Mouse (Mus musculus) megakaryocyte, embryonic 14.5 days (primary cell): ENCODE results near the gene Pfdn6. TPM values are rescaled to one million over a fixed set of nuclear protein-coding genes. Genes with fewer than 3 reads are reported as not detected.

Source experiments
- H3K27me3 ChIP-seq: replicated peaks from 2 replicates; pipeline ENCODE3; 2012; ENCODE audit warnings: inconsistent platforms
- H3K36me3 ChIP-seq: replicated peaks from 2 replicates; pipeline ENCODE3; 2012; ENCODE audit warnings: low read length, inconsistent platforms, mixed read lengths
- H3K4me1 ChIP-seq: 2 replicates; pipeline ENCODE4 v1.6.1; 2012; ENCODE audit warnings: inconsistent platforms
- H3K4me3 ChIP-seq: replicated peaks from 2 replicates; pipeline ENCODE3; 2012; ENCODE audit warnings: moderate library complexity, mild to moderate bottlenecking, inconsistent platforms
- H3K9me3 ChIP-seq: 2 replicates; pipeline ENCODE4 v1.6.1; 2012; ENCODE audit warnings: inconsistent platforms
- FLI1 ChIP-seq: IDR thresholded peaks from 2 replicates; pipeline ENCODE4 v1.6.1; 2012; ENCODE audit warnings: low read length, inconsistent platforms, mixed read lengths
- GATA1 ChIP-seq: IDR thresholded peaks from 3 replicates; pipeline ENCODE4 v1.6.1; 2012; ENCODE audit warnings: mixed read lengths, low read length, inconsistent platforms, borderline replicate concordance
- polyA plus RNA-seq: library from polyadenylated mRNA; stranded (reverse); fragments of >175 nt; gene quantifications from 2 replicates; pipeline ENCODE4 v1.2.3, GENCODE M21; 2012; ENCODE audit warnings: low replicate concordance; ENCODE audit not compliant: insufficient read depth

Gene Pfdn6
- polyA plus RNA-seq, 1 experiment, result 269 TPM

DNA sequence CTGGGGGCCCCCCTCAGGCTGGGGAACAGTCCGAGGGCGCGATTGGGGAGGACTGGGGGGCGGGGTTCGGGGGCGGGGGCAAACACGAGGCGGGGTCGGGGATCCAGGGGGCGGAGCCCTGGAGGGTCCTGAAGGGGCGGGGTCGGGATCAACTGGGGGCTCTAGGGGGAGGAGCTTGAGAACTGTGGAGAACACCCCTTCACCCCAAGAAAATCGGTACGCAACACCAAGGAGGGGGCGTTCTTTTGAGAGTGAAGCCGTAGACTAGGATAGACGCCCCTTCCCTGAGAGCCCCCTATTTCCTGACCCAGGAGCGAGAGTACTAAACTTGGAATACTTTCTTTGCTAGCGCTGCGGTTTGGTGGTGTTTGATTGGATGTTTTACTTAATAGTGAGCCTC is 23.8 kb downstream of the Pfdn6 start:
- peaks cover 65% of the 10 kb centered on the region for H3K36me3 ChIP-seq
- peaks cover 77% of the 10 kb centered on the region for H3K4me1 ChIP-seq
- H3K27me3 ChIP-seq, result no peaks in the 10 kb centered on the region
- TF ChIP-seq FLI1 (no peak), GATA1 (no peak)
- 0 out of 2 replicates have a peak, but pooled peaks cover 5% of the 10 kb centered on the region for H3K9me3 ChIP-seq
- peak overlapping the region; percentile 93 for H3K4me3 ChIP-seq

DNA sequence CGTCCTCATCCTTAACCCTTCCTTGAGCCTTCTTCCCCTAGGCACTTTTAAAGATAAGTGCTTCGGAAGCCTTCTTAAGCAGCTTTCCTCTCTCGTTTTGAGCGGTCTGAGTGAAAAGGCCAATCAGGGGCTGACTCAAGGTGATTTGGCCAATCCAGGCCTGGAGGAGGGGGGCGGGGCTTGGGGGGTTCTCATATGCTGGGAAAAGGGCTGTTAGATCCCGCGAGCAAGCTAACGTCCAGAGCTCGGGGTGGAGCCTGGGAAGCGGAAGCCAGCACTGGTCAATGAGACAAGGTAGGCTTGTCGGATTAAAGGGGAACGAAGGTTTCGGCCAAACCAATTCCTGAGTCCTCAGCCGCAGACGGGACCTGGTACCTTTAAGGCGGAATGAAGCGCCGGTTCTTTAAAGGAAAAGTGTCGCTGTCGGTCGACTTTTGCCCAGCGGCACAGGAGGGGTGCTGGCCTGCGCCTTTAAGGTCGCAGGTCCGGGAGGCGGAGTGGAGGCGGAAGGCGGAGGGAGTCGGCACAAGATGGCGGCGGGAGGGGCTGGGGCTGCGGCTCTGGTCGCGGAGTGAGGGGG is 24.4 kb downstream of the Pfdn6 start, which contains the start of the genes Tapbp and Zbtb22:
TSS of gene Tapbp (plus strand) at position 229 of the 580 bp plus-strand sequence.
TSS of gene Zbtb22 (plus strand) at position 234 of the 580 bp plus-strand sequence.
- peaks cover 77% of the 10 kb centered on the region for H3K4me1 ChIP-seq
- peaks cover 65% of the 10 kb centered on the region for H3K36me3 ChIP-seq
- H3K4me3 ChIP-seq, result peak within 1 kb of the TSS; percentile 93
- no peaks in the 10 kb centered on the region for H3K27me3 ChIP-seq
- H3K9me3 ChIP-seq, result 0 out of 2 replicates have a peak, but pooled peaks cover 5% of the 10 kb centered on the region
- no peak for TF ChIP-seq GATA1
- TF ChIP-seq FLI1, result no peak

DNA sequence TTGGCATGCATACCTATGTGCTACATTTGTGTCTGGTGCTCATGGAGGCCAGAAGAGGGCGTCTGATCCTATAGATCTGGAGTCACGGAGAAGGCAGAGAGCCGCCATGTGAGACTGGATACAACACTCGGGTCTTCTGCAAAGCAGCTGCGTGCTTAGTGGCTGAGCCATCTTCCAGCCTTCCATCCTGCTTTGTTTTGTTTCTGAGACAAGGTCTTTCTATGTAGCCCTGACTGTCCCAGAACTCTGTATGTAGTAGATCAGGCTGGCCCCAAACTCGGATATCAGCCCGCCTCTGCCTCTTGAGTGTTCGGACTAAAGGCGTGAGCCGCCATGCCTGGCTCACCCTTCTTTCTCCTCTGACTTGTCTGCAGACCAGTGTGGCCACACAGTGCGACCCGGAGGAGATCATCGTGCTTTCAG is 25.2 kb downstream of the Pfdn6 start:
- Histone ChIP-seq H3K4me3 (peak overlapping the region; percentile 78), H3K4me1 (peaks cover 83% of the 10 kb centered on the region)

DNA sequence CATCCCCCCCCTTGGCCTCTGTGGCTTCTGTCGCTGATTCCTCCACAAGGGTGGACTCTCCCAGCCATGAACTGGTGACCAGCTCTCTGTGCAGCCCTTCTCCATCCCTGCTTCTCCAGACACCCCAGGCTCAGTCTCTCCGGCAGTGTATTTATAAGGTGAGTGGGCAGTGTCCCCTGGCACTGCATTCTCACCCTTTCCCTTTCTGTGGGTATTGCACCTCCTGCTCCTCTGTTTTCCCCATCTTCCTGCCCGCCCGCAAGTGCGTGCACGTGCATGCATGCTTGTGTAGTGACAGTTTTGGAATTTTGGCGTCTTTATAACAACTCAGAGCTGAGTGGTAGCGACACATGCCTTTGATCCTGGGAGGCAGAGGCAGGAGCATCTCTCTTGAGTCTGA is 26.2 kb downstream of the Pfdn6 start:
- Histone ChIP-seq H3K36me3 (peaks cover 69% of the 10 kb centered on the region), H3K4me3 (peak overlapping the region; percentile 18), H3K9me3 (0 out of 2 replicates have a peak, but pooled peaks cover 5% of the 10 kb centered on the region), H3K27me3 (no peaks in the 10 kb centered on the region), H3K4me1 (peaks cover 84% of the 10 kb centered on the region)
- no peak for TF ChIP-seq GATA1
- TF ChIP-seq FLI1, result no peak

More for the DNA sequence above, 25.2 kb downstream of the Pfdn6 start:
- no peaks in the 10 kb centered on the region for H3K27me3 ChIP-seq
- peaks cover 69% of the 10 kb centered on the region for H3K36me3 ChIP-seq
- TF ChIP-seq GATA1, result no peak
- no peak for TF ChIP-seq FLI1
- 0 out of 2 replicates have a peak, but pooled peaks cover 5% of the 10 kb centered on the region for H3K9me3 ChIP-seq

DNA sequence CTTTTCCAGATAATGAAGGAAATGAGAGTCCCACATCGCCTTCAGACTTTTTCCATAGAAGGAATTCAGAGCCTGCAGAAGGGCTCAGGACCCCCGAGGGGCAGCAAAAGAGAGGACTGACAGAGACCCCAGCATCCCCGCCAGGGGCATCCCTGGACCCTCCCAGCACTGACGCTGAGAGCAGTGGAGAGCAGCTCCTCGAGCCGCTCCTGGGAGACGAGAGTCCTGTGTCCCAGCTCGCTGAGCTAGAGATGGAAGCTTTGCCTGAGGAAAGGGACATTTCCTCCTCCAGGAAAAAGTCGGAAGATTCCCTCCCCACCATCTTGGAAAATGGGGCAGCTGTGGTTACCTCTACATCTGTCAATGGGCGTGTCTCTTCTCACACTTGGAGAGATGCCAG is 26.9 kb downstream of the Pfdn6 start:
- H3K4me1 ChIP-seq, result peaks cover 84% of the 10 kb centered on the region
- H3K36me3 ChIP-seq, result peaks cover 63% of the 10 kb centered on the region
- H3K4me3 ChIP-seq, result no peak overlapping the region
- no peak for TF ChIP-seq FLI1
- TF ChIP-seq GATA1, result no peak
- H3K27me3 ChIP-seq, result no peaks in the 10 kb centered on the region
- H3K9me3 ChIP-seq, result 0 out of 2 replicates have a peak, but pooled peaks cover 5% of the 10 kb centered on the region

DNA sequence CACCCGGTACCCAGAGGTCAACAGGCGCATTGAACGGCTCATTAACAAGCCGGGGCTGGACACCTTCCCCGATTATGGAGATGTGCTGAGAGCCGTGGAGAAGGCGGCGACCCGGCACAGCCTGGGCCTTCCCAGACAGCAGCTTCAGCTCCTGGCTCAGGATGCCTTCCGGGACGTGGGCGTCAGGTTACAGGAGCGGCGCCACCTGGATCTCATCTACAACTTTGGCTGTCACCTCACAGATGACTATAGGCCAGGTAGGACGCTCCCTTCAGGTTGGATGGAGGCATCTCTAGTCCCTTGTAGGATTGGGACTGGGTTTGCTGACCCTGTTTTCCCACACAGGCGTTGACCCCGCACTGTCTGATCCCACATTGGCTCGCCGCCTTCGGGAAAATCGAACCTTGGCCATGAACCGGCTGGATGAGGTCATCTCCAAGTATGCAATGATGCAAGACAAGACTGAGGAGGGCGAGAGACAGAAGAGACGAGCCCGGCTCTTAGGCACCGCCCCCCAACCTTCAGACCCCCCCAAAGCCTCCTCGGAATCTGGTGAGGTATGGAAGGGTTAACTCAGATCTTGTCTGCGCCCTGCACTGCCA is 28.2 kb downstream of the Pfdn6 start:
- Histone ChIP-seq H3K36me3 (peaks cover 50% of the 10 kb centered on the region), H3K4me3 (peak overlapping the region; percentile 10), H3K27me3 (no peaks in the 10 kb centered on the region), H3K4me1 (peaks cover 78% of the 10 kb centered on the region), H3K9me3 (no peaks in the 10 kb centered on the region)
- TF ChIP-seq GATA1 (no peak), FLI1 (no peak)

DNA sequence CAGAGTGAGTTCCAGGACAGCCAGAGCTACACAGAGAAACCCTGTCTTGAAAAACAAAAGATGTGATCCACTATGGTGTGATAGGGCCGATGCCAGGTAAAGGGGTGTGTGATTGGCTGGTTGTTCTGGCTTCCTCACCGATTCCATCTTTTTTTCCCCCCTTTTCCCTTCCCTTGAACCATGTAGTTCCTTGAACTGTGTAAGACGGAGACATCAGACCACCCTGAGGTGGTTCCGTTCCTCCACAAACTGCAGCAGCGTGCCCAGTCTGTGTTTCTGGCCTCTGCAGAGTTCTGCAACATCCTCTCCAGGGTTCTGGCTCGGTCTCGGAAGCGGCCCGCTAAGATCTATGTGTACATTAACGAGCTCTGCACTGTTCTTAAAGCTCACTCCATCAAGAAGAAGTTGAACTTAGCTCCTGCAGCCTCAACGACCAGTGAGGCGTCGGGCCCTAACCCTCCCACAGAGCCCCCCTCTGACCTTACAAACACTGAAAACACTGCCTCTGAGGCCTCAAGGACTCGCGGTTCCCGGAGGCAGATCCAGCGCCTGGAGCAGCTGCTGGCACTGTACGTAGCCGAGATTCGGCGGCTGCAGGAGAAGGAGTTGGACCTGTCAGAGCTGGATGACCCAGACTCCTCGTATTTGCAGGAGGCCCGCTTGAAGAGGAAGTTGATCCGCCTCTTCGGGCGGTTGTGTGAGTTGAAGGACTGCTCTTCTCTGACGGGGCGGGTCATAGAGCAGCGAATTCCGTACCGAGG is 28.9 kb downstream of the Pfdn6 start:
- Histone ChIP-seq H3K36me3 (peaks cover 47% of the 10 kb centered on the region), H3K4me1 (peaks cover 76% of the 10 kb centered on the region), H3K9me3 (no peaks in the 10 kb centered on the region), H3K4me3 (peak overlapping the region; percentile 10), H3K27me3 (no peaks in the 10 kb centered on the region)
- TF ChIP-seq FLI1, result no peak
- TF ChIP-seq GATA1, result no peak

DNA sequence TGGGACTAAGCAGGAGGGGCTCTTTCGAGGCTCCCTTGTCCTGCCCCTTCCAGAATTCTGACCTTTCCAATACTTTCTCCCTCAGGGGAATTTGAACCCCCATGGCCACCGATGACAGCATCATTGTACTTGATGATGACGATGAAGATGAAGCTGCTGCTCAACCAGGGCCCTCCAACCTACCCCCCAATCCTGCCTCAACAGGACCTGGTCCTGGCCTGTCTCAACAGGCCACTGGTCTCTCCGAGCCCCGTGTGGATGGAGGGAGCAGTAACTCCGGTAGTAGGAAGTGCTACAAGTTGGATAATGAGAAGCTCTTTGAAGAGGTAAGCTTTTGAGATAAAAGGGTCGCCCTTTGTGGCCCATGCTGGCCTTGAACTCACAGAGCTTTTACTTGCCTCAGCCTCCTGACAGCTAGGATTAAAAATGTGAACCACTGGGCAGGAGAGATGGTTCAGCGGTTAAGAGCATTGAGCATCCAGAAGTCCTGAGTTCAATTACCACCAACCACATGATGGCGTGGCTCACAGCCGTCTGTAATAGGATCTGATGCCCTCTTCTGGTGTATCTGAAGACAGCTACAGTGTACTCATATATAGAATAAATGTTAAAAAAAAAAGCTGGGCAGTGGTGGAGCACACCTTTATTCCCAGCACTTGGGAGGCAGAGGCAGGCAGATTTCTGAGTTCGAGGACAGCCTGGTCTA is 29.6 kb downstream of the Pfdn6 start:
- Histone ChIP-seq H3K9me3 (no peaks in the 10 kb centered on the region), H3K36me3 (peaks cover 47% of the 10 kb centered on the region), H3K4me3 (peak overlapping the region; percentile 92), H3K4me1 (peaks cover 75% of the 10 kb centered on the region), H3K27me3 (no peaks in the 10 kb centered on the region)
- TF ChIP-seq GATA1, result no peak
- no peak for TF ChIP-seq FLI1

DNA sequence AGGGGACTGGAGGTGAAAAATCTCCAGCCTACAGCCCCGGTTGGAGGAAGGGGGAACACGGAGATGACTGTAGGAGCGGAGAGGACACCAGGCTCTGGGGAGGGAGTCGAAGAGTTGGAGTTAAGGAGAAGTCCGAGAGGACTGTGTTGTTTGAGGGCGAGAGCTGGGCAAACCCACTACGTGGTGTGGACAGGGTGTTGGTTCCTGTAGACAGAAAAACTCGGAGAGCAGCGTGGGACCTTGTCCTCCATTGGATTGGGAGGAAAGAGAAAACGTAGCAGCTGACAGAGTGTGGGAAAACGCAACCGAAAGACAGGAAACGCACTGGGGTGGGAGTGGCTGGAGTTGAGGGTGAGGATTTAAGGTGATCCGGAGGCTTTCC is 30.3 kb downstream of the Pfdn6 start:
- Histone ChIP-seq H3K4me3 (peak overlapping the region; percentile 92), H3K27me3 (no peaks in the 10 kb centered on the region), H3K4me1 (peaks cover 68% of the 10 kb centered on the region), H3K9me3 (no peaks in the 10 kb centered on the region), H3K36me3 (peaks cover 43% of the 10 kb centered on the region)
- TF ChIP-seq FLI1, result no peak
- TF ChIP-seq GATA1, result no peak
